Mouse (Mus musculus) liver, adult 2 months (tissue): ENCODE data around the gene Actn1. TPM values are rescaled to one million over a fixed set of nuclear protein-coding genes. Genes with fewer than 3 reads are reported as not detected.

Experiments
- DNase-seq: peaks from one replicate; pipeline ENCODE4 v3.0.0-alpha.2; 2011; ENCODE audit warnings: low read depth, low spot score; ENCODE audit errors: extremely low read depth
- H3K27ac ChIP-seq: fragments of 200-500 bp; replicated peaks from 2 replicates; pipeline ENCODE4 v1.5.1; 2012; ENCODE audit warnings: low read depth, mild to moderate bottlenecking, control low read depth, inconsistent platforms, low read length; ENCODE audit not compliant: insufficient read depth
- H3K27me3 ChIP-seq: fragments of 200-500 bp; 2 replicates; pipeline ENCODE4 v1.6.1; 2012; ENCODE audit warnings: mild to moderate bottlenecking, moderate library complexity, low read length, inconsistent platforms; ENCODE audit not compliant: control insufficient read depth, insufficient read depth
- H3K36me3 ChIP-seq: fragments of 200-500 bp; 2 replicates; pipeline ENCODE4 v1.6.1; 2012; ENCODE audit warnings: low read length, inconsistent platforms; ENCODE audit not compliant: control insufficient read depth, insufficient read depth
- H3K4me1 ChIP-seq: fragments of 200-500 bp; 2 replicates; pipeline ENCODE4 v1.6.1; 2011; ENCODE audit warnings: low read length; ENCODE audit not compliant: control insufficient read depth, insufficient read depth
- H3K4me3 ChIP-seq: fragments of 200-500 bp; 2 replicates; pipeline ENCODE4 v1.5.1; 2011; ENCODE audit warnings: low read depth, mild to moderate bottlenecking, control low read depth, low read length, moderate library complexity; ENCODE audit not compliant: insufficient read depth
- H3K79me2 ChIP-seq: fragments of 200-500 bp; 2 replicates; pipeline ENCODE4 v1.6.1; 2012; ENCODE audit warnings: inconsistent platforms, mild to moderate bottlenecking, low read length, moderate library complexity; ENCODE audit not compliant: control insufficient read depth, insufficient read depth
- H3K9ac ChIP-seq: fragments of 200-500 bp; 2 replicates; pipeline ENCODE4 v1.6.1; 2012; ENCODE audit warnings: low read depth, mild to moderate bottlenecking, control low read depth, inconsistent platforms, low read length
- CTCF ChIP-seq: fragments of 200-500 bp; IDR thresholded peaks from 2 replicates; pipeline ENCODE4 v1.5.1; 2011; ENCODE audit warnings: low read depth, low read length, control low read depth
- POLR2A ChIP-seq: fragments of 200-500 bp; IDR thresholded peaks from 2 replicates; pipeline ENCODE4 v1.6.1; 2011; ENCODE audit warnings: low read length, control low read depth; ENCODE audit not compliant: insufficient read depth; ENCODE audit errors: extremely low read depth
- WGBS: fragments of 180-500 bp; shearing (Covaris S2); methylation state at CpG from one replicate; pipeline ENCODE4 v1.1.7; 2018; 5-methylcytosine and 5-hydroxymethylcytosine counted together
- polyA plus RNA-seq: library from polyadenylated mRNA; depleted of rRNA; stranded (reverse); fragments of >200 nt; gene quantifications from 2 replicates; pipeline ENCODE4 v1.2.3, GENCODE M21; 2012; rRNA removed
- total RNA-seq: library from RNA; depleted of rRNA; stranded (reverse); fragments of >200 nt; gene quantifications from 2 replicates; pipeline ENCODE4 v1.2.3, GENCODE M21; 2014; rRNA removed

The Actn1 gene
- total RNA-seq (15.4 and 21.9 TPM in 2 replicates), polyA plus RNA-seq (11.0 and 17.6 TPM in 2 replicates)

GRCm38 (mm10) chr12:80260056-80260743, at the start of gene Actn1:
Actn1 (minus strand) TSS chr12:80260371.
- Histone ChIP-seq H3K4me3 (peak within 1 kb of the TSS; percentile 63), H3K79me2 (peaks cover 35% of the 10 kb centered on the region), H3K9ac (peak within 1 kb of the TSS; percentile 74), H3K27ac (peak within 1 kb of the TSS; percentile 62), H3K4me1 (no peaks in the 10 kb centered on the region), H3K36me3 (no peaks in the 10 kb centered on the region), H3K27me3 (no peaks in the 10 kb centered on the region)
- under 1% methylated on average over 55 of the region's 55 CpGs for WGBS
- TF ChIP-seq POLR2A (peak; percentile 76), CTCF (no peak)
- peak; percentile 84 for DNase-seq

DNA sequence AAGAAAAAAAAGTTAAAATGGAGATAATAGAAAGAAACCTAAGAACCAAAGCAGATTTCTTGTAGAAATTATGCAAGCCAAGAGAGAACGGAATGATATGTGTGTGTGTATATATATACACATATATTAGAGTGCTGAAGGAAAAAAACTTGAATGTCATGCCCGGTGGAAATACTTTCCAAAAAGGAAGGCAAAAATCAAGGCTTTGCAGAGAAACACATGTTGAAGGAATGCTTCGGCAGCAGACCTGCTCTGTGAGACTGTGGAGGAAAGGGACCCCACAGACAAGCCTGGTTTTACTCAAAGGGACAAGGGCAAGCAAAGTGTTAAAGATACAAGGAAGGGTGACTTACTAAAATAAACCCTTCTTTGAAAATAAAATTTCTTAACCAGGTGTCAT, 47.4 kb upstream of the Actn1 start:
- Histone ChIP-seq H3K4me3 (no peak overlapping the region), H3K79me2 (no peaks in the 10 kb centered on the region), H3K36me3 (no peaks in the 10 kb centered on the region), H3K4me1 (no peaks in the 10 kb centered on the region), H3K9ac (no peak overlapping the region), H3K27me3 (no peaks in the 10 kb centered on the region), H3K27ac (no peak overlapping the region)
- WGBS: 80% methylated on average over 3 of the region's 3 CpGs
- TF ChIP-seq CTCF (no peak), POLR2A (no peak)
- DNase-seq: no peak

GRCm38 (mm10) chr12:80304518-80304917, 44.3 kb upstream of the Actn1 start:
- 97% methylated on average over 3 of the region's 3 CpGs for WGBS

GRCm38 (mm10) chr12:80300833-80301456, 40.8 kb upstream of the Actn1 start:
- H3K4me1 ChIP-seq: no peaks in the 10 kb centered on the region
- no peak for DNase-seq
- WGBS: 84% methylated on average over 9 of the region's 9 CpGs
- no peaks in the 10 kb centered on the region for H3K36me3 ChIP-seq
- H3K79me2 ChIP-seq: no peaks in the 10 kb centered on the region
- no peak overlapping the region for H3K27ac ChIP-seq
- TF ChIP-seq POLR2A (no peak), CTCF (no peak)
- H3K9ac ChIP-seq: no peak overlapping the region
- H3K4me3 ChIP-seq: no peak overlapping the region
- H3K27me3 ChIP-seq: no peaks in the 10 kb centered on the region

More at GRCm38 (mm10) chr12:80304518-80304917, 44.3 kb upstream of the Actn1 start:
- Histone ChIP-seq H3K4me3 (no peak overlapping the region), H3K36me3 (no peaks in the 10 kb centered on the region), H3K79me2 (no peaks in the 10 kb centered on the region), H3K27me3 (no peaks in the 10 kb centered on the region), H3K27ac (no peak overlapping the region), H3K4me1 (no peaks in the 10 kb centered on the region), H3K9ac (no peak overlapping the region)
- DNase-seq: no peak
- no peak for TF ChIP-seq POLR2A
- no peak for TF ChIP-seq CTCF

DNA sequence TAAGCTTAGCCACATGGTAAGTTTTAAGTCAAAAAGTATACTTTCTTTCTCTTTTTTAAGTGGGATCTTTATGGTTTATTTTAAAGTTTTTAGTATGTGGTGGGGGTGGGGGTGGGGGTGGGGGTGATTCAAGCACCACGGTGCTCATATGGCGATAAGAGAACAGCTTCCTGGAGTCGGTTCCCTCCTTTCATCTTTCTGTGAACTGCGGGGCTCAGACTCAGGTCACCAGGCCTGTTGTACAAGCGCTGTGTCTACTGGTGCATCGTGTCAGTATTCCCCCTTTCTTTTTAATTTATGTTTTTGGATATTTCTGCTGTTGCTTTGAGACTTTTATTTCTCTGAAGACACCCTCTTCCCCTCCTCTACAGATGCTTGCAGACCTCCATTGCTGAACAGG, 38.5 kb upstream of the Actn1 start:
- 69% methylated on average over 6 of the region's 6 CpGs for WGBS
- Histone ChIP-seq H3K79me2 (no peaks in the 10 kb centered on the region), H3K27me3 (no peaks in the 10 kb centered on the region), H3K4me3 (no peak overlapping the region), H3K36me3 (no peaks in the 10 kb centered on the region), H3K27ac (no peak overlapping the region), H3K4me1 (no peaks in the 10 kb centered on the region), H3K9ac (no peak overlapping the region)
- no peak for DNase-seq
- TF ChIP-seq POLR2A: no peak
- TF ChIP-seq CTCF: no peak

DNA sequence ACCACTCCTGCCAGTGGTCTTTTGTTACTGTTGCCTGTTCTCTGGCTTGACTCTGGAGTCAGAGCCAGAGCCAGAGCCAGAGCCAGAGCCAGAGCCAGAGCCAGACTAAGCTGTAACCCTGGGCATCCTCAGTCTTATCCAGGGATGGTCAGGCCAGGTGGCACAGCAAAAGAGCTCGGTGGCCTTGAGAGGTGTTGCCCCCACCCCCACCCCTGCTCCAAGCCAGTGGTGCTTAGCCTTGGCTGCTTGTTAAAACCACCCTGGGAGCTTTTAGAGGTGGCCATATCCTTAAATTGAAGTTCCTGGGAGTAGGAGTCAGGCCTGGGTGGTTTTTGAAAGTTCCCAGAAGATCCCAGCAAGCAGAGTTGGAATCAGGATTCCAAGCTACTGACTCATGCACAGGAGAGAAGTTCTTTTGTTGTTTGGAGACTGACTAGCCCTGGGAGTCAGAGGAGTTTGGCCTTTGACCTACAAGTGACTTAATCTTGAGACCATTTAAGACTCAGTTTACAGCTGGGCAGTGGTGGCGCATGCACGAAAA, 31.8 kb upstream of the Actn1 start:
- Histone ChIP-seq H3K9ac (no peak overlapping the region), H3K4me3 (no peak overlapping the region)
- WGBS: 83% methylated on average over 3 of the region's 3 CpGs

More for the DNA sequence above, 31.8 kb upstream of the Actn1 start:
- Histone ChIP-seq H3K36me3 (no peaks in the 10 kb centered on the region), H3K79me2 (no peaks in the 10 kb centered on the region), H3K27me3 (no peaks in the 10 kb centered on the region), H3K27ac (no peak overlapping the region), H3K4me1 (no peaks in the 10 kb centered on the region)
- DNase-seq: no peak
- TF ChIP-seq POLR2A: no peak
